Mouse (Mus musculus): ENCODE measurements around the gene Ppia.

DNA sequence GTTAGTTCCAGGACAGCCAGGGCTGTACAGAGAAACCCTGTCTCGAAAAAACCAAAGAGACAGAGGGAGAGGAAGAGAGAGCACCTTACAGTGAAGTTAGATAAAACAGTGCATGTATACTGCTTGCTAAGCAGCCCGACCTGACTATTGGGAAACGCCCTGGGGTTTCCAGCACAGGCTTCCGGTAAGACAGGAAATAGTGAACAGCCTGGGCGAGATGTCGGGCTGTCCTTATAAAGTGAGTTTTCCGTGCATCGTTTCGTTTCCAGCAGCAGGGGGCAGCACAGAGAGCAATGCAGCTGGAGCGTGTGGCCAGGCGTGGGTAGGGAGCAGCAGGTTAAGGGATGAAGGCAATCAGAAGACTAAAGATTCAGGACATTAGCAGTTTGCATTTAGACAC lies 49.4 kb upstream of the Ppia start:
- TF ChIP-seq CTCF (IDR thresholded peaks at IDR 0.05; ENCODE audit: control insufficient read depth, insufficient read depth, insufficient replicate concordance, low read depth, low read length): peak; percentile 83; the same call in 1 of the 2 replicates
- TF ChIP-seq POLR2A (IDR thresholded peaks at IDR 0.05; ENCODE audit: control insufficient read depth, low read depth, low read length): no peak

Measured in testis, adult 2 months (tissue).